Mouse (Mus musculus) CD4-positive helper T cell, adult 2 months (primary cell): ENCODE data around the gene Six5.

Source experiments
- DNase-seq: peaks from one replicate; pipeline ENCODE4 v3.0.0-alpha.2; 2012; ENCODE audit warnings: low read depth, missing footprints, low spot score

Six5 gene

GRCm38 (mm10) chr7:19147497-19148045, 53.2 kb downstream of the Six5 start:
- DNase-seq = no peak
